Mouse (Mus musculus) gastrocnemius, adult 18-20 months (tissue): ENCODE results near the gene S100a3. TPM values are rescaled to one million over a fixed set of nuclear protein-coding genes. Genes with fewer than 3 reads are reported as not detected.

ENCODE experiments used
- DNase-seq: peaks from one replicate; pipeline ENCODE4 v3.0.0; 2021; ENCODE audit warnings: low spot score
- total RNA-seq, 2 experiments: library from RNA; stranded (reverse); gene quantifications; 2 replicates each; pipeline ENCODE4 v1.2.3; 2021

Gene S100a3
- total RNA-seq, 2 experiments from 2014 or later: not detected

DNA sequence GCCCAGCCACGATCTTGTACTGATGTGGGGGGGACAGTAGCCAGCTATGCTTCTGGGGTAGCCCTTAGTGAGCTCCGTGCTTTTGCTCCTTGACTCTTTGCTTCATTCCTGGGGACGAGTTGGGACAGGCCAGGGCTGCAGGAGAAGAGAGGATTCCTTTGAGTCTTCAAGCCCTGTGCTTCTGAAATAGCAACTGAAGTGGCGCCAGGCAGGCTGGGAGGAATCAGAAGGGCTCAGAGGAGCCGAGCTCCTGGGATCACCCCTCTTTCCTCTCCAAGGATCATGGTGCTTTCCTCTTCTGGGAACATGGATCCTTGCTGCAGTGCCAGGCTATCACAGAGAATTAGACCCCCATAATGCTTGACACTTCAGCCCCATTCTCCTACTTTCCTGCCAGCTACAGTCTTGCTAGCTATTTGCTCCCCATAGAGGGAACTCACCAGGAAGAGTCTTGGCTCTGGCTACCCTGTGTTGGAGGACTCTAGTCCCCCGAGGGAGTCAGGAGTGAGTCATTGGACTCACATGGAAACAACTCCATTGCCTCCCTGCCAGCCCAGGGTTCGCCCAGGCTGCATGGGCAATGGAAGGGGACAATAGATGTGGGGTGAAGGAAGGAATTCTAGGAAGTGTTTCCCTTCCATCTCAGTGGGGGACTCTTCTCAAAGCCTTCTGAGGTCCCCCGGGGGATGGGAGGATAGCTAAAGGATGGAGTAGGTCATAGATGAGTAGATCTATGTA lies 40.2 kb downstream of the S100a3 start:
- DNase-seq: peak; percentile 62

- DNase-seq: no peak
Measured at GRCm38 (mm10) chr3:90601486-90602110, 41.2 kb downstream of the S100a3 start, which contains the start of gene Gm42674. Gm42674 (plus strand) TSS chr3:90601904.

DNA sequence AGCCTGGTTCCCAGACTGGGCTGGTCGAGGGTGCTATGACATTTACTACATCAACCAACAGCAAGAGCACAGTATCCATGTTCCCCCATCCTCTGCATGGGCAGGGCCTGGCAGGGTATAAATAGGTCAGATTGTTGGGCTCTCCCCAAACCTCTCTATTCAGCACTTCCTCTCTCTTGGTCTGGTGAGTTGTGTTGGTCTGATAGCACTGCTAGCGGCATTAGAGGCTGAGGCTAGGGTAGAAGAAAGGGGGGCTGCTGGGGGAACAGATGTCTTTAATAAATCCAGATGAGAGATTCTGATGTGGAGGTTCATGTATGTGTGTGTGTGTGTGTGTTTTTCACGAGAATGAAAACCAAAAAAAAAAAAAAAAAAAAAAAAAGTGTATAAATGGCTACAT lies 43.2 kb downstream of the S100a3 start, which contains the start of gene S100a4:
TSS of gene S100a4 (plus strand) at position 149 of the 400 bp plus-strand sequence.
- DNase-seq: no peak

GRCm38 (mm10) chr3:90604416-90604815 lies 44.0 kb downstream of the S100a3 start:
- peak; percentile 86 for DNase-seq

DNA sequence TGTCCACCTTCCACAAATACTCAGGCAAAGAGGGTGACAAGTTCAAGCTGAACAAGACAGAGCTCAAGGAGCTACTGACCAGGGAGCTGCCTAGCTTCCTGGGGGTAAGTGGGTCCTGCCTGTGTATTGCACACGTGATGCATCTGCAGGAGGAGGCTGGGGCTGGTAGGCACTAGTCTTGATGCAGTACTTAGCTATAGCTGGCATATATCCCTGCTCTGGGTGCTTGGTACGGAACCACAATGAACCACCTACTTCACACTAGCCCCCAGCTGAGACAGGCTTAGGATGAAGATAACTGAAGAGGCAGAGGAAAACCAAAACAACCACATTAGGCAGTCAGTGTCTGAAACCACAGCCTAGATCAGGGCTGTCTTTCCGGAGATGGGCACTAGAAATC lies 44.7 kb downstream of the S100a3 start:
- DNase-seq: no peak

DNA sequence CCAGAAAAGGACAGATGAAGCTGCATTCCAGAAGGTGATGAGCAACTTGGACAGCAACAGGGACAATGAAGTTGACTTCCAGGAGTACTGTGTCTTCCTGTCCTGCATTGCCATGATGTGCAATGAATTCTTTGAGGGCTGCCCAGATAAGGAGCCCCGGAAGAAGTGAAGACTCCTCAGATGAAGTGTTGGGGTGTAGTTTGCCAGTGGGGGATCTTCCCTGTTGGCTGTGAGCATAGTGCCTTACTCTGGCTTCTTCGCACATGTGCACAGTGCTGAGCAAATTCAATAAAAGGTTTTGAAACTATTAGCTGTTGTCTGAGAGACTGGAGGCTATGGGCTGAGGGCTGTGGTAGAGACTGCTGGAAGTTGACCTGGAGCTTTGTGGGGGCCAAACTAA lies 45.4 kb downstream of the S100a3 start:
- no peak for DNase-seq

- DNase-seq: peak; percentile 59
Measured at GRCm38 (mm10) chr3:90606185-90606584, 45.8 kb downstream of the S100a3 start.

DNA sequence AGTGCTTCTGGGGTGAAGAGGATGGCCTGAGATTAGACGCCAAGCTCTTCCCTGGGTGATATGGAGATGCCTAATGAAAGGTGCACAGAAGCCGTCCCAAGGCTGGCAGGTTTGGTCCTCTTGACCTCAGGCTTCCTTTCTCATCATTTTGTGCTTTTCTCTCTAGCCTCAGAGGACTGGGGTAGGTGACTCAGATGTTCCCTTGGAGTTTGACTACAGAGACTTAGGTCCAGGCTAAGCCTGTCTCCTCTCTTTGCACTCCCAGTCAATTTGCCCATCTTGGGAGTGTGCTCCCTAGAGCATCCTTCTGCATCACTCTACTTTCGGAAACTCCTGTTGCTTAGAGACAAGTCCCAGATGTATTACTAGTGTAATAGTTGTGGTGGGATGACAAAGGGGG lies 47.0 kb downstream of the S100a3 start:
- no peak for DNase-seq

GRCm38 (mm10) chr3:90608223-90608622 lies 47.8 kb downstream of the S100a3 start, which contains the start of gene S100a5:
S100a5 (plus strand) TSS chr3:90608523.
- DNase-seq: no peak

- DNase-seq: no peak
Measured at GRCm38 (mm10) chr3:90609102-90609501, 48.7 kb downstream of the S100a3 start.

DNA sequence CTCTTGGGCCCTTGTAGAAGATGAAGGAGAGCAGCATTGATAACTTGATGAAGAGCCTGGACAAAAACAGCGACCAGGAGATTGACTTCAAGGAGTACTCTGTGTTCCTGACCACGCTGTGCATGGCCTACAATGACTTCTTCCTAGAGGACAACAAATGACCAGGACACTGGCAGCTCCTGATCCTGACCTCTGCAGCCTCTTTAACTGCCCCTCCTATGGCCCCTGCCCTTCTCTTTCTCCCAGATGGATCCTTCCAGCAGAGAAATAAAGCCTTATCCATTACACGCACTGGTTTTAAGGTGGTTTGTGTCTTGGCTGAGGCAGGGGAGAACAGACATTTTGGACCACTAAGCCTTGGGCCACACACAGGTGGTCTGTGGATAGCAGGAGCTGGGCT lies 51.1 kb downstream of the S100a3 start:
- no peak for DNase-seq

DNA sequence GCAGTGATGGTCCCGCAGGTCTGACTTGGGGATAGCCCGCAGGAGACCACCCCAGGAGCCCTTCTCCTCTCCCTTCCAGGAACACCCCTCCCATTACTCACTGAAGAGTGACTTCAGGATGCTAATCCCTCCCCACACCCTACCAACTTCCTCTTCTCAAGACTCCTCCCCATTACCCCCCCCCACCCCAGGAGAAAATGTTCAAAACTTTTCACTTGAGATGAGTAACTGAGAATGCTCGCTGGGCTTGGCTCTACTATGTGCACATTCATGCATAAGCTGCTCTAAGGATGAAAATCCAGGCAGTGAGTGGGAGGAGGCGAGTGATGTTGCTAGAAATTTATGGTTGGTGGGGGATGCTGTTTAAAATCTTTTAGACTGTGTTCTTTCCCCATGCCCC lies 51.7 kb downstream of the S100a3 start:
- DNase-seq: no peak

GRCm38 (mm10) chr3:90612728-90613291 lies 52.4 kb downstream of the S100a3 start, which contains the start of gene S100a6:
S100a6 (plus strand) TSS chr3:90612882.
- peak; percentile 86 for DNase-seq

GRCm38 (mm10) chr3:90613461-90614147 lies 53.2 kb downstream of the S100a3 start:
- DNase-seq: no peak

- no peak for DNase-seq
Measured at GRCm38 (mm10) chr3:90614148-90614530, 53.8 kb downstream of the S100a3 start.

GRCm38 (mm10) chr3:90614611-90615251 lies 54.4 kb downstream of the S100a3 start:
- DNase-seq: no peak

DNA sequence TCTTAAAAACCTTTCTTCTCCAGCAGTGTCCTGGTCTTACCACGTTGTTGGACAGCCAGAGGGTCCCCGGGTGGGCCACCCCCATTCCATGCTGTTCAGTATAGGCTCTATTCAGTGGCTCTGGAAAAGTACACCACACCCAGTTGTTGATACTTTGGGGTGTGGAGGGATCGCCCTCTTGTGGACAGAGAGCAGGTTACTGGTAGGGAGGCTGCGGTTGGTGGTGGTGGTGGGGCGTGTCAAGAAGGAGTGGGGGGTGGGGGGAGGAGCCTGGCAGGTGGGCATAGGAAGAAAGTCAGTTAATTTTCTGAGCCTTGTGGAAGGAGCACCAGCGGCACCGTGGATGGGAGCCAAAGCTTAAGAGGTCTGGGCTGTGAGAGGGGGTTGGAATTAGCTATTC lies 55.0 kb downstream of the S100a3 start:
- peak; percentile 83 for DNase-seq

DNA sequence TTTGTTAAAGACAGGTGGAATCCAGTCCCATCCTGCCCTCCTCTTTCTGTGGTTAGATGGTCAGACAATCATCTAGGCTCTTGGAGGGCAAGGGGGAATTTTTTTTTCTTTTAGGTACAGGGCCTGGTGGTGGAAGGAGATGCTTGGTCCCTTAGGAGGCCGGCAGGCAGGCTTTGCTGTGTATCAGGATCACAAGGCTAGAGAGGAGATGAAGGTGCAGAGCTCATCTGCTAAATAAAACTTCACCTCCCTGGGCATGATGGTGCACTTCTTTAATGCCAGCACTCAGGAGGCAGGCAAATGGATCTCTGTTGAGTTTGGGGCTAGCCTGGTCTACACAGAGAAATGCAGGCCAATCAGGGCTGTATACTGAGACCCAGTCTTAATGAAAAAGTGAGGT lies 55.5 kb downstream of the S100a3 start:
- no peak for DNase-seq

DNA sequence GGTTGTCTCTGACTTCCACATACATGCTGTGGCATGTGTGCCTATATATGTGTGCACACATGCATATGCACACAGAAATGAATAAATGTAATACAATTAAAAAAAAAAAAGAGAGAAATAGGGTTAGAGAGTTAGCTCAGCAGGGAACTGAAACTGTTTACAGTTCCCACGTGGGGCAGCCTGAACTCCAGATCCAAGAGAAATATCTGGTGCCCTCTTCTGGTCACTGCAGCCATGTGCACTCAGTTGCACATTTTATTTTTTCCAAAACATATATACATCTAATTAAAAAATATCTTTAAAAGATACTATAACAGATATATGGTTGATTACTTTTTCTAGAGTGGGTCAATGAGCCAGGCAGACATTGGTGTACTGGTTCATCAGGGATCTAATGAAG lies 57.2 kb downstream of the S100a3 start:
- no peak for DNase-seq

- no peak for DNase-seq
Measured at GRCm38 (mm10) chr3:90621552-90621951, 61.2 kb downstream of the S100a3 start.

DNA sequence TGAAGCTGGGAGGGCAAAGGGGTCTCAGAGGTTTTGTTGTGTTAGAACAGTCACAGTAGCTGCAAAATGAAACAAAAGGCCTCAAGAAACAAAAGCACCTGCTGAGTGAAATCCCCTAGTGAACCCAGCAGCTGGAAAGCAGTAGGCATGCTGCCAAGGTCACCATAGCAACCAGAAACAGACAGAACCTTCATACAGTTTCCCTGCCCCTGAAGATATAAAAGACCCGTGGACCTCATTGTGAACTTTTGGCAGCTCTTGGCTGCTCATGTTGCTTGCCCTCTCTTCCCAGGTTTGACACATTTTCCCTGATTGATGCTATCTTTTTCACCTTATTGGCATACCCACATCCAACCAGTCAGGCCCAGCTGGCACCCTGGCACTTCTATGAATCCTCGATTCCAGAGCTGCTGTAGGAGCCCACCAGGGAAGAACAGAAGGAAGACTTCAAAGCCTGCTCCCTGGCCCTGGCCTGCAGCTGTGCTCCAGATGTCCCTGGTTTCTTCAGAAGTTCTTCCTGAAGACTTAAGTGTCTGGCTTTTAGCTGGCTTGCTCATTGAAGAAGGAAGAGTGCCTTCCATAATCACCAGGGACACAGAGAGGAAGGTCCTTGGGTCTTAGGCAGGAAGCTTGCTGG lies 63.2 kb downstream of the S100a3 start:
- DNase-seq: no peak
